Mouse (Mus musculus) CH12.LX (cell line): ENCODE measurements around the gene Gid4.

Source experiments
- CTCF ChIP-seq, 2 experiments: IDR thresholded peaks in 1 of 2; conservative IDR thresholded peaks in 1 of 2; 2 replicates each; pipeline ENCODE4 v1.5.1; 2011 to 2012; ENCODE audit warnings: low read depth in 2 of 2, low read length in 2 of 2, improper control_type of control experiment in 1 of 2, inconsistent platforms in 1 of 2, mild to moderate bottlenecking in 1 of 2, moderate library complexity in 1 of 2
- HCFC1 ChIP-seq: IDR thresholded peaks from 2 replicates; pipeline ENCODE4 v1.6.1; 2012; ENCODE audit warnings: low read depth, mild to moderate bottlenecking, inconsistent platforms, low read length, improper control_type of control experiment
- MAFK ChIP-seq: IDR thresholded peaks from 2 replicates; pipeline ENCODE4 v1.6.1; 2011; ENCODE audit warnings: low read length, improper control_type of control experiment; ENCODE audit not compliant: insufficient replicate concordance
- MAX ChIP-seq: IDR thresholded peaks from 2 replicates; pipeline ENCODE4 v1.6.1; 2011; ENCODE audit warnings: low read length, improper control_type of control experiment
- POLR2A ChIP-seq: IDR thresholded peaks from 2 replicates; pipeline ENCODE4 v1.6.1; 2011; ENCODE audit warnings: low read depth, mild to moderate bottlenecking, improper control_type of control experiment, low read length
- SMC3 ChIP-seq: IDR thresholded peaks from 2 replicates; pipeline ENCODE4 v1.6.1; 2011; ENCODE audit warnings: low read depth, low read length, improper control_type of control experiment
- TBP ChIP-seq: conservative IDR thresholded peaks from 2 replicates; pipeline ENCODE4 v1.6.1; 2011; ENCODE audit warnings: low read depth, low read length, improper control_type of control experiment
- TCF12 ChIP-seq: IDR thresholded peaks from 2 replicates; pipeline ENCODE4 v1.6.1; 2014; ENCODE audit warnings: low read depth, mild to moderate bottlenecking, inconsistent platforms, low read length, improper control_type of control experiment
- USF2 ChIP-seq: conservative IDR thresholded peaks from 2 replicates; pipeline ENCODE4 v1.6.1; 2011; ENCODE audit warnings: low read depth, low read length, improper control_type of control experiment
- ZC3H11A ChIP-seq: IDR thresholded peaks from 2 replicates; pipeline ENCODE4 v1.6.1; 2012; ENCODE audit warnings: low read depth, mild to moderate bottlenecking, inconsistent platforms, low read length, improper control_type of control experiment

DNA sequence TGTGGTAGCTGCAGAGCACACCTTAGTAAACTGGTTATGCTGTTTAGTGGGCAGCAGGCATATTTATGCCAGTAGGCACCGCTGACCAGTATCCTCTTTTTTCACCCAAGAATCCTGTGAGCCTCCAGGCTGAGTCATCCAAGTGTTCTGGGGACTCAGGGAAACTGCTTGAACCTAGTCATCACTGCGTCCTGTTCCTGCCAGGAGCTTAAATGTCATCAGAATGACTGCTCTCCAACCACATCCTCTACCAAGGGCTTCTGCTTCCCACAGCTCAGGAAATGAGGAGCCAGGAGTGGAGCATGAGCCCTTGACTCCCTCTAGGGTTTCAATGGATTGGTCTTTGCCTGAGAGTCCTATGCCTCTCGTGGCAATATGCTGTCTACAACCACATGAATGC lies 19.7 kb downstream of the Gid4 start:
- TF ChIP-seq TCF12, result no peak
- no peak for TF ChIP-seq POLR2A
- TF ChIP-seq CTCF (conservative IDR thresholded peaks at IDR 0.05 in 1 of 2, IDR thresholded peaks at IDR 0.05 in 1 of 2; ENCODE audit: low read depth in 2 of 2, low read length in 2 of 2), result no peak
- no peak for TF ChIP-seq USF2
- no peak for TF ChIP-seq ZC3H11A
- TF ChIP-seq MAFK, result no peak
- TF ChIP-seq MAX, result no peak
- no peak for TF ChIP-seq HCFC1
- no peak for TF ChIP-seq TBP
- TF ChIP-seq SMC3, result no peak
